Mouse (Mus musculus): ENCODE data around the gene Zbtb11. TPM values are rescaled to one million over a fixed set of nuclear protein-coding genes. Genes with fewer than 3 reads are reported as not detected.

Zbtb11 gene
- total RNA-seq, 1 experiment from 2014 or later = 42.8 TPM

- peak; percentile 95 for ATAC-seq (replicated peaks; ENCODE audit: insufficient number of reproducible peaks, low FRiP score, low TSS enrichment, poor library complexity, severe bottlenecking)
These were observed 7.3 kb upstream of the Zbtb11 start, which contains the start of gene Rpl24 for GRCm38 (mm10) chr16:55966212-55966871. TSS of gene Rpl24 (plus strand) at chr16:55966275.

DNA sequence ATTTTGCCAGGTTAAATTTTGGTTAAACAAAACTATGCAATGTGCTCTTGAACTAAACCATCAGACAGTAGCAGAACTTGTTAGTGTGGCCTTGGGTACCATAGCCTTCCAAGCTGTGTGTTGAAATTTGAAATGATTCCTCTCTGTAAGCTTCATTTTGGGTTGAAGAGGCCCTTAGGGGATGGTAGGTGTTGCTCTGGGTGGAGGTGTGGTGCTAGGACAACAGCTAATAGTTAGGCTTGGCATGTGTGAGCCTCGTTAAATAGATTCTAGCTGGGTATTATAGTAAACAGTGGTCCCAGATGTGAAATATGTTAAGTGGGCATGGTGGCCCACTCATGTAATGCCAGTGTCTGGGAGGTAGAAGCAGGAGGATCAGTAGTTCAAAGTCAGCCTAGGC lies 6.5 kb upstream of the Zbtb11 start:
- no peak for ATAC-seq (replicated peaks; ENCODE audit: insufficient number of reproducible peaks, low FRiP score, low TSS enrichment, poor library complexity, severe bottlenecking)

- no peak for ATAC-seq (replicated peaks; ENCODE audit: insufficient number of reproducible peaks, low FRiP score, low TSS enrichment, poor library complexity, severe bottlenecking)
These were observed 4.5 kb upstream of the Zbtb11 start for GRCm38 (mm10) chr16:55969147-55969546.

DNA sequence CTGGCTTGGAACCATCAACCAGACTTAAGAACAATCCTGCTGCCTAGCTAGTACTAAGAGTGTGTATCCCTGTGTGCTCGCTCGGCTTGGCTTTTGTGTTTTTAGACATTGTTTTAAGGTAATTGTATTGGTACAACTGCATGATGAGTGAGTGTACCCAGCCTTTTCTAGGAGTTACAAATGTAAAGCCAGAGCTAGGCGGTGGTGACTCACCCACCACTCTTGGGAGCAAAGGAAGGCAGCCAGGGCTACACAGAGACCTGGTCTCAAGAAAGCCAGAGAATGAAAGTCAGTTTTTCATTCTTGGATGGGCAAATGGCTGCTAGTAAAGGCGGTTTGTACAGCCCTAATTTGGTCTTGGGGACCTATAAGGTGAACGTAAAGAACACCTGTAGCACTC lies 3.3 kb upstream of the Zbtb11 start:
- ATAC-seq (replicated peaks; ENCODE audit: insufficient number of reproducible peaks, low FRiP score, low TSS enrichment, poor library complexity, severe bottlenecking) = no peak

DNA sequence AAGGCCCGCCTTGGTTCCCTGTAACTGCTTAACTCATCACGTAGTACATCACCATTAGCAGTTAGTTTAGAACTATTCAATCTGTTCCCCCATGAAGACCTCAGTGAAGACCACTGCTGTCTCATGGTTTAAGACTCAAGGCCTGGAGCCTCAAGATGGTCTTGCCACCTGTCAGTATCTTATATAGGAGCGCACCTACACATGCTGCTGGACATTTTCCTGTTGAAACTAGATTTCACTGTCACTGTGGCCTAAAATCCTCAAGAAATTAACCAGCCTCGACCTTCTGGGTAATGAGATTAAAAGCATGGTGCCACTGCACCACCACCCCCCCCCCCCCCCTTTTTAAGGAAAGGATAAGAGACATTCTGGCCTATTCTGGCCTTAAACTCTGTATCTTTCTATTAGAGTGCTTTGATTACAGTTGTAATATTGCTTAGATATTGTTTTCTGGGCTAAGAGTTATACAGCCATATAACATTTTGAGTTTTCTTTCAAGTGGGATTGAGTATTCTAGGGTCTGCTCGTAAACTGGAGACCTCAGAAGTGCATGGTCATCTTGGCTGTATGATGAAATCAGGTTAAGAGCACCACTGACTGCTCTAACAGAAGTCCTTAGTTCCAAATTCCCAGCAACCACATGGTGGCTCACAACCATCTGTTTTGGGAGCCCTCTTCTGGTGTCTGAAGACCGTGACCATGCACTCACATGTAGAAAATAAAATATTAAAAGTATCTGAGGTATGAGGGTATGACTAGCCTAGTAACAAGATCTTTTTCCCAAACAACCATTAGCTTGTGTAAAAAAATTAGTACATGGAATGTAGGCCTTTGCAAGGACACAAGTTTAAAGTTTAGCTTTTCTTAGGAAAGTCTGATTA lies 1.7 kb upstream of the Zbtb11 start:
- no peak for ATAC-seq (replicated peaks; ENCODE audit: insufficient number of reproducible peaks, low FRiP score, low TSS enrichment, poor library complexity, severe bottlenecking)

GRCm38 (mm10) chr16:55972626-55973201 lies 969 bp upstream of the Zbtb11 start:
- ATAC-seq (replicated peaks; ENCODE audit: insufficient number of reproducible peaks, low FRiP score, low TSS enrichment, poor library complexity, severe bottlenecking) = no peak

- ATAC-seq (replicated peaks; ENCODE audit: insufficient number of reproducible peaks, low FRiP score, low TSS enrichment, poor library complexity, severe bottlenecking) = peak; percentile 74
These were observed 696 bp downstream of the Zbtb11 start for GRCm38 (mm10) chr16:55974256-55974902.

GRCm38 (mm10) chr16:55974903-55975285 lies 1.2 kb downstream of the Zbtb11 start:
- peak; percentile 56 for ATAC-seq (replicated peaks; ENCODE audit: insufficient number of reproducible peaks, low FRiP score, low TSS enrichment, poor library complexity, severe bottlenecking)

- no peak for ATAC-seq (replicated peaks; ENCODE audit: insufficient number of reproducible peaks, low FRiP score, low TSS enrichment, poor library complexity, severe bottlenecking)
These were observed 12.3 kb downstream of the Zbtb11 start for GRCm38 (mm10) chr16:55986001-55986400.

- ATAC-seq (replicated peaks; ENCODE audit: insufficient number of reproducible peaks, low FRiP score, low TSS enrichment, poor library complexity, severe bottlenecking) = no peak
These were observed 16.6 kb downstream of the Zbtb11 start for GRCm38 (mm10) chr16:55990311-55990710.

DNA sequence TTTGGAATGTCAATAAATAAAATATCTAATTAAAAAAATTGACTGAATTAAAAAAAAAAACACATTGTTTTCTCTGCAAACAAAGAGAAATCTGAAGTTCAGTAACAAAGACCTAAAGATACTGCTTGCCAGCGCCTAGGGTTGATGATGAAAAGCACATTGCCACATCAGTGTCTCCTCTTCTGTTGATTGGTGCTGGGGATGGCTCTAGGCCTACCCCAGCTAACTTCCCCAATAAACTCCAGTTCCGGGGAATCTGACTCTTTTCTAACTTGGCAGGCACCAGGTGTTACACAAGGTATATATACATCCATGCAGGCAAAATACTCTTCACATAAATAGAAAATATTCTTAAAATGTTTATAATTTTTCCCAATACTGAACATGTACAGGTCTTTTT lies 20.6 kb downstream of the Zbtb11 start:
- no peak for ATAC-seq (replicated peaks; ENCODE audit: insufficient number of reproducible peaks, low FRiP score, low TSS enrichment, poor library complexity, severe bottlenecking)

DNA sequence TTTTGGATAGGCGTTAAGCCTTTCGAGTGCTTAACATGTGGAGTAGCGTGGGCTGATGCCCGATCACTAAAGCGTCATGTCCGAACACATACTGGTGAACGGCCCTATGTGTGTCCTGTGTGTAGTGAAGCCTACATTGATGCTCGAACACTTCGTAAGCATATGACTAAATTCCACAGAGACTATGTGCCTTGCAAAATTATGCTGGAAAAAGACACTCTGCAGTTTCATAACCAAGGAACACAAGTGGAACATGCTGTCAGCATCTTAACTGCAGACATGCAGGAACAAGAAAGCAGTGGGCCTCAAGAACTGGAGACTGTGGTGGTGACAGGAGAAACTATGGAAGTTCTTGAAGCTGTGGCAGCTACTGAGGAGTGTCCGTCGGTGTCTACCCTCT lies 33.1 kb downstream of the Zbtb11 start:
- no peak for ATAC-seq (replicated peaks; ENCODE audit: insufficient number of reproducible peaks, low FRiP score, low TSS enrichment, poor library complexity, severe bottlenecking)

GRCm38 (mm10) chr16:56008862-56009261 lies 35.2 kb downstream of the Zbtb11 start:
- no peak for ATAC-seq (replicated peaks; ENCODE audit: insufficient number of reproducible peaks, low FRiP score, low TSS enrichment, poor library complexity, severe bottlenecking)

- ATAC-seq (replicated peaks; ENCODE audit: insufficient number of reproducible peaks, low FRiP score, low TSS enrichment, poor library complexity, severe bottlenecking) = no peak
These were observed 39.4 kb downstream of the Zbtb11 start for GRCm38 (mm10) chr16:56012789-56013743.

DNA sequence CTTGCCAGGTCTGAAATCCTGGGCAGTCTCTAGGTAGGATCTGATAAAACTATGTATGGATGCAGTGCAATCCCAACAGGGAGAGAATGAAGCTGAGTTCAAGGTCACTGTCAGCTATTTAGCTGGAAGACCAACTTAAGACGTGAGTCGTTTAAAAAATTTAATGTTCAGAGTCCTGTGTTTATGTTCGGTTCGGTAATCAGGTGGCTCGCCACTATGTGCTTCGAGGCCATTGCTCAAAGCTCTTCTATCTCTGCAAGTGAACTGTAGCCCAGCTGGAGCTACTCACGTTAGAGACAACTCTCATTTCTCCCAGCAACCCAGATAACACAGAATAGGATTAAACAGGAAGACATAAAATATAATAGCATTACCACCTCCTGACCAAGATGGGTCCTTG lies 40.4 kb downstream of the Zbtb11 start:
- no peak for ATAC-seq (replicated peaks; ENCODE audit: insufficient number of reproducible peaks, low FRiP score, low TSS enrichment, poor library complexity, severe bottlenecking)

GRCm38 (mm10) chr16:56019660-56020059 lies 46.0 kb downstream of the Zbtb11 start:
- no peak for ATAC-seq (replicated peaks; ENCODE audit: insufficient number of reproducible peaks, low FRiP score, low TSS enrichment, poor library complexity, severe bottlenecking)

- no peak for ATAC-seq (replicated peaks; ENCODE audit: insufficient number of reproducible peaks, low FRiP score, low TSS enrichment, poor library complexity, severe bottlenecking)
These were observed 54.4 kb downstream of the Zbtb11 start for GRCm38 (mm10) chr16:56027854-56028629.

All from monocyte, adult 5-6 weeks (primary cell).